Mouse (Mus musculus) G1E (cell line): Measurements from ENCODE around the gene Sipa1l3. TPM values are rescaled to one million over a fixed set of nuclear protein-coding genes. Genes with fewer than 3 reads are reported as not detected.

Source experiments
- ATAC-seq: 2 replicates; pipeline ENCODE4 v1.8.0; 2016; ENCODE audit warnings: mild to moderate bottlenecking; ENCODE audit not compliant: insufficient number of reproducible peaks, poor library complexity, low FRiP score, severe bottlenecking; ENCODE audit errors: extremely low read depth
- DNase-seq: peaks from one replicate; pipeline ENCODE4 v3.0.0; 2012; ENCODE audit warnings: low spot score
- H3K27me3 ChIP-seq: 2 replicates; pipeline ENCODE4 v1.6.1; 2012; ENCODE audit warnings: mild to moderate bottlenecking, low read length, inconsistent platforms; ENCODE audit not compliant: insufficient read depth
- H3K36me3 ChIP-seq: replicated peaks from 2 replicates; pipeline ENCODE3; 2012; ENCODE audit warnings: mild to moderate bottlenecking, inconsistent platforms
- H3K4me1 ChIP-seq: 2 replicates; pipeline ENCODE4 v1.6.1; 2012; ENCODE audit warnings: low read depth, low read length, inconsistent platforms, mixed read lengths; ENCODE audit not compliant: insufficient read depth
- H3K4me3 ChIP-seq: 2 replicates; pipeline ENCODE4 v1.5.1; 2012; ENCODE audit warnings: low read depth, mild to moderate bottlenecking, inconsistent platforms, low read length, moderate library complexity, mixed read lengths
- H3K9me3 ChIP-seq: replicated peaks from 2 replicates; pipeline ENCODE4 v1.6.1; 2012; ENCODE audit warnings: inconsistent platforms
- CTCF ChIP-seq: IDR thresholded peaks from 2 replicates; pipeline ENCODE4 v1.5.1; 2012; ENCODE audit warnings: low read depth, low read length, inconsistent platforms, mixed read lengths
- GATA1 ChIP-seq: IDR thresholded peaks from 2 replicates; pipeline ENCODE4 v1.6.1; 2012; ENCODE audit warnings: borderline replicate concordance, low read length, inconsistent platforms, mixed read lengths
- GATA2 ChIP-seq: IDR thresholded peaks from 2 replicates; pipeline ENCODE4 v1.6.1; 2012; ENCODE audit warnings: low read depth, low read length, inconsistent platforms, borderline replicate concordance
- POLR2AphosphoS5 ChIP-seq: IDR thresholded peaks from 2 replicates; pipeline ENCODE4 v1.6.1; 2012; ENCODE audit warnings: low read depth, low read length, inconsistent platforms; ENCODE audit not compliant: insufficient replicate concordance
- TAL1 ChIP-seq: conservative IDR thresholded peaks from 2 replicates; pipeline ENCODE4 v1.6.1; 2012; ENCODE audit warnings: low read depth, low read length, inconsistent platforms, mixed read lengths
- polyA plus RNA-seq: library from polyadenylated mRNA; stranded (reverse); fragments of >175 nt; gene quantifications from 2 replicates; pipeline ENCODE4 v1.2.3, GENCODE M21; 2012
- total RNA-seq, 2 experiments: library from RNA; stranded (forward) in 1 of 2; stranded (reverse) in 1 of 2; fragments of 200-1000 nt in 1 of 2; fragments of >200 nt in 1 of 2; fragmentation: Nextera tagmentation in 1 of 2; gene quantifications; 2 replicates each; pipeline ENCODE4 v1.2.3; 2014 to 2017

The Sipa1l3 gene
- total and polyA plus RNA-seq, 3 experiments, result 5.8 to 107 (median 49.6) TPM

DNA sequence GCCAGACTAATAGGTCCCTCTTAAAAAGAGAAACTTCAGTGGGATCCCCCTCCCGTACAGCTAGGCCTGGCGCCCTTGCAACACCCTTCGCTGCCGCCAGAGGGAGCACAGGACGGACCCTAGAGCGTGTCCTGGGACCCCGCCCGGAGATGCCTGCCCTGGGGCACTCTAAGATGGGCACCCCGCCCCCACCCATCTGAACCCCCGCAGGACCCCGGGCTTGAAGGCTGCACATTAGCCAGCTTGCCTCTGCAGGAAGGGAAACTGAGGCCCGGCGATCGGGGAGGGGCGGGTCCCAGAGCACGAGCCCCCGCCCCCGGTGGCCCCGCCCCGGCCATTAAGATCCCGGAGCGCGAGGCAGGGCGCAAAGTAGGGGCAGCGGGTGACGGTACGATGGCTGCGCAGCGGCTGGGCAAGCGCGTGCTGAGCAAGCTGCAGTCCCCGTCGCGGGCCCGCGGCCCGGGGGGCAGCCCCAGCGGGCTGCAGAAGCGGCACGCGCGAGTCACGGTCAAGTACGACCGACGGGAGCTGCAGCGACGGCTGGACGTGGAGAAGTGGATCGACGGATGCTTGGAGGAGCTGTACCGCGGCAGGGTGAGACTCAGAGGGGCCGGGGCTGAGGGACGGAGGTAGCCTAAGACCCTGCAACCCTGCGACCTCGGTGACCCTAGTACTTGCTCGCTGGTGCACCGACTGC is 229.4 kb downstream of the Sipa1l3 start, which contains the start of gene Ppp1r14a:
Gene Ppp1r14a, plus strand, starts transcription at position 367 of the 697 bp plus-strand sequence.
- TF ChIP-seq GATA1 (no peak), CTCF (peak; percentile 86)
- ATAC-seq (no peak), DNase-seq (no peak)
- Histone ChIP-seq H3K4me3 (peak within 1 kb of the TSS; percentile 67; the same call in 1 of the 2 replicates), H3K9me3 (no peaks in the 10 kb centered on the region), H3K27me3 (peaks cover 39% of the 10 kb centered on the region), H3K36me3 (no peaks in the 10 kb centered on the region), H3K4me1 (peaks cover 38% of the 10 kb centered on the region)

GRCm38 (mm10) chr7:29288079-29288478 is 230.4 kb downstream of the Sipa1l3 start:
- H3K9me3 ChIP-seq, result no peaks in the 10 kb centered on the region
- DNase-seq (no peak), ATAC-seq (no peak)
- H3K4me3 ChIP-seq, result no peak overlapping the region
- TF ChIP-seq GATA1 (no peak), POLR2AphosphoS5 (no peak), TAL1 (no peak), GATA2 (no peak), CTCF (no peak)
- no peaks in the 10 kb centered on the region for H3K36me3 ChIP-seq
- H3K4me1 ChIP-seq, result peaks cover 31% of the 10 kb centered on the region
- peaks cover 30% of the 10 kb centered on the region for H3K27me3 ChIP-seq

DNA sequence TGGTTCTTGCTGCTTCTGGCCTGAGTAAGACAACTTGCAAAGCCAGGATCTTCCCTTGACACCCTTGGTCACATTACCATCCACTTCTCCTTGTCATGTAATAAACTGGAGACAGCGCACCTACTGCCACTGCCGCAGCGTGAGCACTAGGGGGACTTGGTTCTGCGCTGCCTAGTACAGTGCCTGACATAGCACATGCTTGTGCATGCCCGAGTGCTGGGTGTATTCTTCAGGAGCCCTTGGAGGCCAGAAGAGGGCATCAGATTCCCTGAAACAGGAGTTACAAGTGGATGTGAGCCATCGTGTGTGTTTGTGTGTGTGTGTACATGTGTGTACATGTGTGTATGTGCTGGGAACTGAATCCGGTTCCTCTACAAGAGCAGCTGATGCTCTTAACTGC is 231.0 kb downstream of the Sipa1l3 start:
- Histone ChIP-seq H3K4me3 (no peak overlapping the region), H3K36me3 (no peaks in the 10 kb centered on the region), H3K27me3 (peaks cover 28% of the 10 kb centered on the region), H3K4me1 (peaks cover 25% of the 10 kb centered on the region), H3K9me3 (no peaks in the 10 kb centered on the region)
- TF ChIP-seq TAL1, result no peak
- TF ChIP-seq POLR2AphosphoS5, result no peak
- TF ChIP-seq GATA2, result no peak
- TF ChIP-seq GATA1, result no peak
- TF ChIP-seq CTCF, result no peak
- ATAC-seq, result no peak
- DNase-seq, result no peak

DNA sequence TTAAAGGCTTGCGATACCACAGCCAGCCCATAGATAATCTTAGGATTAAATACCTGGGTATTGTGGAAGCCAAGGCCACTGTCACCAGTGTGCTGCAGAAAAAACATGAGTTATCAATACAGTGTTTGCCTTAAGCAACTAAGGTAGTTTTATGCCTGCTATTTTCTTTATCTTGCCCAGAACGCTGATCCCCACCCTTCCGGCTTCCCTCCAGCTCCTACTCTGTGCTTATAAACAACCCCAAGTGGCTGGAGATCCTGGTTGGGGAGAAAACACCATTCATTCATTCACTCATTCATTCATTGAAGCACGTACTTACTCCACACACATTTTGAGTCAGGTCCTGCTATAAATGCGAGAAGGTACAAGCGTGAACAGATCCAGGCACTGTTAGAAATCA is 233.9 kb downstream of the Sipa1l3 start:
- no peak for DNase-seq
- H3K9me3 ChIP-seq, result no peaks in the 10 kb centered on the region
- TF ChIP-seq GATA1 (no peak), POLR2AphosphoS5 (no peak), TAL1 (no peak), CTCF (no peak), GATA2 (no peak)

GRCm38 (mm10) chr7:29283876-29284275 is 234.6 kb downstream of the Sipa1l3 start:
- DNase-seq (no peak), ATAC-seq (no peak)
- Histone ChIP-seq H3K4me1 (peaks cover 40% of the 10 kb centered on the region), H3K36me3 (peaks cover 11% of the 10 kb centered on the region), H3K4me3 (no peak overlapping the region), H3K9me3 (no peaks in the 10 kb centered on the region), H3K27me3 (peaks cover 21% of the 10 kb centered on the region)
- TF ChIP-seq TAL1, result no peak
- TF ChIP-seq CTCF, result no peak
- TF ChIP-seq GATA1, result no peak
- no peak for TF ChIP-seq GATA2
- no peak for TF ChIP-seq POLR2AphosphoS5

More for the DNA sequence above, 233.9 kb downstream of the Sipa1l3 start:
- no peak for ATAC-seq
- peaks cover 21% of the 10 kb centered on the region for H3K27me3 ChIP-seq
- peaks cover 5% of the 10 kb centered on the region for H3K36me3 ChIP-seq
- H3K4me1 ChIP-seq, result peaks cover 44% of the 10 kb centered on the region
- H3K4me3 ChIP-seq, result no peak overlapping the region

DNA sequence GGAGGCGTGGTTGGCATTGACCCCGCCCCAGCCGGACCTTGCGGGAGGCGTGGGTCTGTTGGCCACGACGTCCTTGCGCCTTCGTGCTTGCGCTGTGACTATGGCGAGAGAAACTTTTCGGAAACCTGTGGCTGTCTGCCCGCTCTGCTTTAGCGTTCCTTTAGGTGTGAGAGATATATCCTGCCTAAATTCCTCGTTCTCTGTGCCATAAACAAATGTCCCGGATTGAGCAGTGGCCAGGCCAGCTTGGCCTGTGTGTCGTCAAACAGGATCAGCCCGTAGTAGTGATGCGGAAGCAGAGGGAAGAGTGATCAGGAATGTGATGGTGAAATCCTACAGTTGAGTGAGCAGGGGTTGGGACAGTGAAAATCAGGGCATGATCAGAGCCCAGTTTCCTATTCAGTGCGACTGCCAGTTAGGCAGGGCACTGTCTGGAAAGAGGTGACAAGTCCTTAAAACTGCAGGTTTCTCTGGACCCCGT is 236.3 kb downstream of the Sipa1l3 start:
- H3K27me3 ChIP-seq, result peaks cover 10% of the 10 kb centered on the region
- TF ChIP-seq GATA2 (no peak), POLR2AphosphoS5 (no peak), TAL1 (no peak), CTCF (no peak), GATA1 (no peak)
- DNase-seq, result no peak
- H3K4me1 ChIP-seq, result peaks cover 30% of the 10 kb centered on the region
- H3K4me3 ChIP-seq, result peak overlapping the region; percentile 79
- no peak for ATAC-seq
- H3K36me3 ChIP-seq, result peaks cover 22% of the 10 kb centered on the region
- no peaks in the 10 kb centered on the region for H3K9me3 ChIP-seq
